Mouse (Mus musculus): Measurements from ENCODE around the gene Trp53i13.

Gene Trp53i13

DNA sequence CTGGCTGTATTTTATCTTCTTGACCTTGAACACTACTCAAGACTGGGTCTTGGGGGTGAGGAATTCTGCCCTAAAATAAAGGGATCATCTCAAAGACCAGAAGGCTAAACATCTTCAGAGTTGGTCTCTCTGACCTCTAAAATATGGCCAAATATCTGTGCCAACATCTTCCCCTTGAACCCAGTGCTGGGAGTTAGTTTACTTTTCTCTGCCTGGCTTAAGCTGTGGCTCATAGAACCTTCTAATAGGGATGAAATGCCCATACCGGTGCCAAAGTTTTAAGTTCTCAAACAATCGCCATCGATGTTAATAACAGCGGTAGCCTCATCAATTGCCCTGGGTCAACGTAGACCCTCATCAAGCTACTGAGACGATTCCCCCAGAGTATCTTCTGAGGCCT lies 53.9 kb downstream of the Trp53i13 start:
- no peak for DNase-seq
